Mouse (Mus musculus): Measurements from ENCODE around the gene Tmod1. TPM values are rescaled to one million over a fixed set of nuclear protein-coding genes. Genes with fewer than 3 reads are reported as not detected.

Gene Tmod1
- polyA plus RNA-seq, 1 experiment: not detected

GRCm38 (mm10) chr4:46092429-46093076, 53.8 kb downstream of the Tmod1 start:
- peak overlapping the region; percentile 32; the same call in 1 of the 2 replicates for H3K27ac ChIP-seq (ENCODE audit: insufficient read depth, low read depth, low read length)
- 57% methylated on average over 5 of the region's 5 CpGs for WGBS
- peaks cover 52% of the 10 kb centered on the region for H3K4me1 ChIP-seq (ENCODE audit: control insufficient read depth, insufficient read depth, low read length)
- TF ChIP-seq CTCF (IDR thresholded peaks at IDR 0.05; ENCODE audit: insufficient read depth, low read depth, low read length) (no peak), POLR2A (IDR thresholded peaks at IDR 0.05; ENCODE audit: insufficient read depth, low read depth, low read length) (no peak)
- no peak overlapping the region for H3K4me3 ChIP-seq (ENCODE audit: insufficient read depth, low read depth, low read length)

GRCm38 (mm10) chr4:46094916-46095825, 56.4 kb downstream of the Tmod1 start:
- WGBS: 39% methylated on average over 15 of the region's 15 CpGs
- Histone ChIP-seq H3K4me3 (ENCODE audit: insufficient read depth, low read depth, low read length) (no peak overlapping the region), H3K4me1 (ENCODE audit: control insufficient read depth, insufficient read depth, low read length) (peaks cover 55% of the 10 kb centered on the region), H3K27ac (ENCODE audit: insufficient read depth, low read depth, low read length) (peak overlapping the region; percentile 85)
- TF ChIP-seq POLR2A (IDR thresholded peaks at IDR 0.05; ENCODE audit: insufficient read depth, low read depth, low read length) (no peak), CTCF (IDR thresholded peaks at IDR 0.05; ENCODE audit: insufficient read depth, low read depth, low read length) (no peak)

GRCm38 (mm10) chr4:46095826-46096159, 57.1 kb downstream of the Tmod1 start:
- WGBS: 89% methylated on average over 3 of the region's 3 CpGs
- Histone ChIP-seq H3K27ac (ENCODE audit: insufficient read depth, low read depth, low read length) (peak overlapping the region; percentile 85), H3K4me3 (ENCODE audit: insufficient read depth, low read depth, low read length) (no peak overlapping the region), H3K4me1 (ENCODE audit: control insufficient read depth, insufficient read depth, low read length) (peaks cover 59% of the 10 kb centered on the region)
- TF ChIP-seq POLR2A (IDR thresholded peaks at IDR 0.05; ENCODE audit: insufficient read depth, low read depth, low read length) (no peak), CTCF (IDR thresholded peaks at IDR 0.05; ENCODE audit: insufficient read depth, low read depth, low read length) (no peak)

GRCm38 (mm10) chr4:46096546-46096945, 57.8 kb downstream of the Tmod1 start:
- WGBS: 92% methylated on average over 7 of the region's 7 CpGs
- H3K4me1 ChIP-seq (ENCODE audit: control insufficient read depth, insufficient read depth, low read length): peaks cover 62% of the 10 kb centered on the region

DNA sequence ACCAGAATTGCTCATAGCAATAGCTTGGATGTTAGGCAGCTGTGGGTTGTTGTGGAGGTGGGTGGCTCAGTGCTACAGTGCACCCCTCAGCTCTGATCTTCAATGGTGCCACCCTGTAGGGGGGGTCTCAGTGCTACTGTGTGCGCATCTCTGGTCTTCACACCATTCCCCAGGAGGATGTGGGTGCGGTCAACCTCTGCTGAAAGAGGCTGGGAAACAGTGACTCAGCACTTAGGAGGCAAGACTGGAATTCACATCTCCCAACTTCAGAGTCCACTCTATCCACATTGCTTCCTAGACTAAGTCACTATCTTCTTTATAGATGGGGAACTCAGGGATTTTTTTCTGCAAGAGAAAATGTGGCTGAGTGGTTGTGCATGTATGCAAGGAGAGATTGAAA, 58.9 kb downstream of the Tmod1 start:
- no peak overlapping the region for H3K4me3 ChIP-seq (ENCODE audit: insufficient read depth, low read depth, low read length)
- 76% methylated on average over 2 of the region's 2 CpGs for WGBS
- H3K27ac ChIP-seq (ENCODE audit: insufficient read depth, low read depth, low read length): no peak overlapping the region
- TF ChIP-seq CTCF (IDR thresholded peaks at IDR 0.05; ENCODE audit: insufficient read depth, low read depth, low read length): no peak
- no peak for TF ChIP-seq POLR2A (IDR thresholded peaks at IDR 0.05; ENCODE audit: insufficient read depth, low read depth, low read length)
- H3K4me1 ChIP-seq (ENCODE audit: control insufficient read depth, insufficient read depth, low read length): peaks cover 62% of the 10 kb centered on the region

More at GRCm38 (mm10) chr4:46096546-46096945, 57.8 kb downstream of the Tmod1 start:
- no peak overlapping the region for H3K4me3 ChIP-seq (ENCODE audit: insufficient read depth, low read depth, low read length)
- TF ChIP-seq CTCF (IDR thresholded peaks at IDR 0.05; ENCODE audit: insufficient read depth, low read depth, low read length): no peak
- H3K27ac ChIP-seq (ENCODE audit: insufficient read depth, low read depth, low read length): 0 out of 2 replicates have a peak overlapping the region, but pooled peaks have one; percentile 9

DNA sequence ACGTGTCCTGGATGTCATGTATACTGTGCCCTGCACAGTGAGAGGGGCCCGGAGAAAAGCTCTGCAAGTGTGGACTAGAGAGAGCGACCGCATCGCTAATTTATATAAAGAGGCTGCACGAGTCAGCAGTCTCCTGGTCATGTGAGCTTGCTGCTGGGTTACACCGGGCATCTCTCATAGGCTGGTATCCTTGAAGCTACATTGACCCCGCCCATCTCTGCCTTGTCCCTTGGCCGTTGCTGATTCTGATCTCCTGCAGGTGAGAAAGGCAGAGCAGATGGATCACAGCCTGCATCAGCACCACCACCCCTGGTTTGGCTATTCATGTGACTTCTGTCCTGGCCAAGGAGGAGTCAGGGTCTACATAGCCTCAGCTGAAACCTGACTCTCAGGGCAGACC, 60.4 kb downstream of the Tmod1 start:
- peaks cover 48% of the 10 kb centered on the region for H3K4me1 ChIP-seq (ENCODE audit: control insufficient read depth, insufficient read depth, low read length)
- TF ChIP-seq POLR2A (IDR thresholded peaks at IDR 0.05; ENCODE audit: insufficient read depth, low read depth, low read length) (no peak), CTCF (IDR thresholded peaks at IDR 0.05; ENCODE audit: insufficient read depth, low read depth, low read length) (no peak)
- no peak overlapping the region for H3K27ac ChIP-seq (ENCODE audit: insufficient read depth, low read depth, low read length)
- 76% methylated on average over 9 of the region's 9 CpGs for WGBS
- no peak overlapping the region for H3K4me3 ChIP-seq (ENCODE audit: insufficient read depth, low read depth, low read length)

DNA sequence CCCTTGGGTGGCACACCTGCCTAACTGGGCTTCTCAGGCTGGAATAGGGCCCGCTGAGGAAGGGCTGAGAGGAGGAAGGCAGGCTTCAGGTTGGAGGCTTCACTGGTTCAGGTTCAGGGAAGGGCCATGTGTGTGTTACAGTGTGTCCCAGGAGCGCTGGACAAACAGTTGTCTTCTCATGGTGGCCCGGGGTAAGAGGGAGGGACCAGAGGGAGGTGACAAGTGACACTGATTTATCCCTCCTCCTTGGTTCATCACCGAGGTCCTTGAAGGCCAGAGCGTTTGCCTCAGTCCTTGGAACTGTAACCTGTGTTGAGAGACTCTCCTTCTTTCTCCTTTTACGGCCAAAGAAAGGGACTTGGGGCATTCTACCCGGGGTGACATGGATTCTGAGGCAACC, 61.8 kb downstream of the Tmod1 start:
- no peak for TF ChIP-seq CTCF (IDR thresholded peaks at IDR 0.05; ENCODE audit: insufficient read depth, low read depth, low read length)
- no peak for TF ChIP-seq POLR2A (IDR thresholded peaks at IDR 0.05; ENCODE audit: insufficient read depth, low read depth, low read length)
- H3K4me1 ChIP-seq (ENCODE audit: control insufficient read depth, insufficient read depth, low read length): peaks cover 38% of the 10 kb centered on the region
- 75% methylated on average over 7 of the region's 7 CpGs for WGBS
- H3K27ac ChIP-seq (ENCODE audit: insufficient read depth, low read depth, low read length): peak overlapping the region; percentile 33
- no peak overlapping the region for H3K4me3 ChIP-seq (ENCODE audit: insufficient read depth, low read depth, low read length)

GRCm38 (mm10) chr4:46101211-46101711, 62.5 kb downstream of the Tmod1 start:
- Histone ChIP-seq H3K27ac (ENCODE audit: insufficient read depth, low read depth, low read length) (0 out of 2 replicates have a peak overlapping the region, but pooled peaks have one; percentile 33), H3K4me1 (ENCODE audit: control insufficient read depth, insufficient read depth, low read length) (peaks cover 36% of the 10 kb centered on the region)
- TF ChIP-seq POLR2A (IDR thresholded peaks at IDR 0.05; ENCODE audit: insufficient read depth, low read depth, low read length) (no peak), CTCF (IDR thresholded peaks at IDR 0.05; ENCODE audit: insufficient read depth, low read depth, low read length) (no peak)

More at GRCm38 (mm10) chr4:46101211-46101711, 62.5 kb downstream of the Tmod1 start:
- H3K4me3 ChIP-seq (ENCODE audit: insufficient read depth, low read depth, low read length): no peak overlapping the region
- WGBS: 26% methylated on average over 14 of the region's 14 CpGs
